Mouse (Mus musculus): ENCODE measurements around the gene Negr1.
"Not testable (repeated sequence)": the region's sequence is repeated elsewhere in the genome, so short reads cannot be mapped to it uniquely, and the experiment has no call there.

Negr1 gene

DNA sequence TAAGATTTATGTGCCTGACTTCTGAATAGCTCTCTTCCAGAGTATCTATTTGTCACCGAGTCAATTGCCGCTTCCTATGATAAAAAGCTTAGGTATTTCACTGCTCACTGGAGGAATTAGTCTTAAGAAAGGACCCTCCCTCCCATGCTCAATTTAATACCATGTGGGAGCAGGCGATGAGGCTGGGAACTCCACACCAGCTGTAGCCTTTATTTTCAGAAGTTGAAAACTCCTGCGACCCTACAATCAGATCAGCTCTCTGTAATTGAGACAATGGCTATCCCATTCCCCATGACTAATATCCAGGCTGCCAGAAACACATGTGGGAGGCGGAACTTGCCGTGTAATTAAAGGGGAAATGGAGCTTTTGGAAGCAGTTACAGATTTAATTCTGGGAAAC, 474.4 kb downstream of the Negr1 start:
- DNase-seq: no peak

DNA sequence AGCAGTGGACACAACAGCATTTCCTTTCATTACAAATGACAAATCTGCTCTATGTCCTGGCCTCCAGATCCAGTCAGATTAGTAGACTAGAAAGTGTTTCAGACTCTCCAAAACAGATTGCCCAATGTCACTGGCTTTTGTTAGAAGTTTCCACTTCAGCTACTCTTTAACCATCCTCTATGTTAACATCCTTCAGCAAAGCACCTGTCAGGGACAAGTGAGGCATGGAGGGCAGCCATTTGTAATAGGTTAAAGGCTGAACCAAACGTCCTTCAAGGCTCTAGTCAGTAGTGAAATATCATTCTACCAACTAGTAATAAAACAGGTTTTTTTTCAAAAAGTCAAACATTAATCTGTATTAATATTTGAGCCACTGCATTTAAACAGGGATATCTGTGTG, 475.0 kb downstream of the Negr1 start:
- DNase-seq: no peak

DNA sequence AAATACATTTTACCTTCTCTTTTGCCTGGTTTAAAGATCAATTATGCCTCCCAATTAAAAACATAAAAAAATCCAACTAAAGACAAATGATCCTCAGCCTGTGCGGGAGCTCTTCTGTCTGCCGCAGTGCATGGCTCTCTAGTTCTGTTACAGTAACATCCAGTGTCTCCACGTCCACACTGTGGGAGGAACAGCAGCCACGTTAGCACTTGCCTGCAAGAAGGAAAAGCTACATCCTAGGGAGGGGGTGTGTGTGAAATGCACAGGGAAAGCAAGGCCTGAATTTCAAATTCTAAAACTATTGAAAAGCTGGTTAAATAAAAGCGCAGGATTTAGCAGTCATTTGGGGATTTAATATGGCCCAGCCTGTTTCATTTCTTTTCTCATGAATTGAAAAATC, 479.0 kb downstream of the Negr1 start:
- no peak for DNase-seq

DNA sequence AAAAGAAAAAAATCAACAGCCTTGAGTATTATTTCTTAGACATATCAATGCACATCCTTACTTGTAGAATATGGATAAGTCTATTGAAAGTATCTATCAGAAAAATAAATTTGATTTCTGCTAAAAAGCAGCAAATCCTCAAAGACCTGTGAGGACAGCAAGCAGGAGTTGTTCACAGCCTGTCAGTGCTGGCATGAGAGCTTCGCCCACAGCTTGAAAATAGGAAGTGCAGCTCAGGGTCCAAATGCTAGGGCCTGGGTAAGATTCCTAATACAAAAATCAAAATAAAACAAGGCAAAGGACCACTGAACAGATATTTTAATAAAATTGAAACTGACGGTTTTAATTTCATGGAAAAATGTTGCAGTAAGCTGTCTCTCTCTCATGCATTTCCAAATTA, 483.0 kb downstream of the Negr1 start:
- peak; percentile 67 for DNase-seq

DNA sequence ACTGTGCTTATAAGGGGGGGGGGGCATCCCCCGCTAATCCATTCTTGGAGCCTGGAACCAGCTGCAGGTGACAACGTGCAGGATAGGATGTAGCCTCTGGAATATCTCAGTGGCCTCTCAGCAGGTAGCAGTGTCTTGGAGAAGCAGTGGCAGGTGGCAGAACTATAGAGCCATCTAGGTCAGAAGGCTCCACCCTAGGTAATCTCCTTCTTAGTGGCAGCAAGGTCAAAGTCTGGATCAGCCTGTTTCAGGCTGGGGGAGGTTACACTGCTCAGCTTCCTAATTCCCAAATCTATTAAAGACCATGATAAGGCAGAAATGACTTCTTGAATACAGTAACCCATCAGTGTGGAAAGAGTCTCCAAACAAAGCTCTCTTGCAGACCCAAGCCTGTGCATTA, 502.8 kb downstream of the Negr1 start:
- not testable (repeated sequence) for DNase-seq

DNA sequence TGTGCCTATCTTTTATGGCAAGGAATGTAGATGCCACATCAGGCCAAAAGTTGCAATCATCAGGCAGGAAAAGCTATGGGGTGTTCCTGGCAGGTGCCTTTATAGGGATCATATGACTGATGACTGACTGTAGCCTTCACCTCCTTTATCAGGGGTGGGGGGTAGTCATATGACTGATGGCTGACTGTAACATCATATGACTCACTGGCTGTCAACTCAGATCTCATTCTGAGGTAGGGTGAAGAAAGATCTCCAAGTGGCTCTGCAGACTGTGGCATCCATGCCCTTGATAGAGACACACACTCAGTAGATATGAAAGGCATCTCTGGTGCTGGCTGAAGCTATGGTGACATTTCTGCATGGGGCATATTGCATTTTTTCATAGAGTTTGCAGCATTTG, 504.7 kb downstream of the Negr1 start:
- no peak for DNase-seq

DNA sequence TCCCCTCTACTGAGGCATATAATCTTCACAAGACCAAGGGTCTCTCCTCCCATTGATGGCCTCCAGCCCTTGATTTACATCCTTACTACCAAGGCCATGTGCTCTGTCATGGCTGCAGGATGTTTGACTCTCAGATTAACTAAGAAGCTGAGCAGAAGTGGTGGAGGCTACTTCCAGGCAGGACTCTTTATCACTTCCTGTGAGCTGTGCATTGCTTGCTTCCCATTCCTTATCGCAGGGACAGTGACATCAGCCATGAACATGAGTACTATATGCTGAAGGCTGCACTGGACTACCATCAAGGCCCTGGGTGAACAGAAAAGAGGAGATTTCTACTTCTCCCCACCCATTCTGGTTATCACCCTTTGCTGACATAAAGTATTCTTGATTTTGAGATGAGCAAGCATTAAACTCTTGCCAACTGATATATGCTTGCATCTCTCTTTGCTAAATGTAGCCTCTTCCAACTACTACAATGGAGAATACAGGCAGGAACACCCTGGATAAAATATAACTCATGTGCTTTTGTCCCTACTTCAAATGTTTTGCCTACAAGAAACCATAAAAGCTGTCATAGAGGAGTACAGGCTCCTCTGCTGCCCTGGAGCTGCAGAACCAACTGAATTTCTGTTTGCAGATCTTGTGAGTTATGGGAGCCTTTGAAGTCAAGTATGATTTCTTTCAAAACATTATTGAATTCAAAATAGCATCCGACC, 517.8 kb downstream of the Negr1 start:
- DNase-seq: no peak

DNA sequence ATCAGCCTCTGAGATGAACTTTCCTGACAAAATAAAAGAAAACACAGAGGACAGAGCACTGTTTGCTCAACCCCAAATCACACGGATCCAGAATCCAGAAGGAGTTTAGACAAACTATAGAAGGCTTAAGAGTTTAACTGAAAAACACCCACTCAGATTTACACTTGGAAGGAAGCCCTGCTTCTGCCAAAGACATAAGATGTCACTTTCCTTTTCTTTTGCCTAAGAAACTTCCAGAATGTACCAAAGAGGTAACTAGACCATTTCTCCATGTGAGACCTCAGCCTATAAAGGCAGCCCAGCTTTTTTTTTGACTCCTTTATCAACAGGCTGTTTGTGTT, 518.3 kb downstream of the Negr1 start:
- no peak for DNase-seq

DNA sequence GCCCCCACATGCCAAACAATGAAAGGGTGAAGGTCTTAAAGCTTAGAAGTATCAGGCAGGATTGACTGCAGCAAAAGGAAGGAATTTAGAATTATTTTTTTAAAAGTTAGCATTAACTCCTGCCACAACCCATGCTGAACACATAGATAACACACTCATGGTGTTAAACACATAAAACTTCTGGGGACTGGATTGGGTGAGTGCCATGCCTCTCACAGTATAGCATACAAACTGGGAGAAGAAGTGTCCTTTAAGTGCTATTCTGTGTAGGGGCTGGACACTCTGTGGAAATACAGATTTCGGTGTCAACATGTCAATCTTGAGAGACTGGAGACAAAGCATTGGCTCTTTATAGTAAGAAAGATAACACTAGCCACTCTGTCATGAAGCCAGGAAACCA, 519.0 kb downstream of the Negr1 start:
- DNase-seq: no peak

DNA sequence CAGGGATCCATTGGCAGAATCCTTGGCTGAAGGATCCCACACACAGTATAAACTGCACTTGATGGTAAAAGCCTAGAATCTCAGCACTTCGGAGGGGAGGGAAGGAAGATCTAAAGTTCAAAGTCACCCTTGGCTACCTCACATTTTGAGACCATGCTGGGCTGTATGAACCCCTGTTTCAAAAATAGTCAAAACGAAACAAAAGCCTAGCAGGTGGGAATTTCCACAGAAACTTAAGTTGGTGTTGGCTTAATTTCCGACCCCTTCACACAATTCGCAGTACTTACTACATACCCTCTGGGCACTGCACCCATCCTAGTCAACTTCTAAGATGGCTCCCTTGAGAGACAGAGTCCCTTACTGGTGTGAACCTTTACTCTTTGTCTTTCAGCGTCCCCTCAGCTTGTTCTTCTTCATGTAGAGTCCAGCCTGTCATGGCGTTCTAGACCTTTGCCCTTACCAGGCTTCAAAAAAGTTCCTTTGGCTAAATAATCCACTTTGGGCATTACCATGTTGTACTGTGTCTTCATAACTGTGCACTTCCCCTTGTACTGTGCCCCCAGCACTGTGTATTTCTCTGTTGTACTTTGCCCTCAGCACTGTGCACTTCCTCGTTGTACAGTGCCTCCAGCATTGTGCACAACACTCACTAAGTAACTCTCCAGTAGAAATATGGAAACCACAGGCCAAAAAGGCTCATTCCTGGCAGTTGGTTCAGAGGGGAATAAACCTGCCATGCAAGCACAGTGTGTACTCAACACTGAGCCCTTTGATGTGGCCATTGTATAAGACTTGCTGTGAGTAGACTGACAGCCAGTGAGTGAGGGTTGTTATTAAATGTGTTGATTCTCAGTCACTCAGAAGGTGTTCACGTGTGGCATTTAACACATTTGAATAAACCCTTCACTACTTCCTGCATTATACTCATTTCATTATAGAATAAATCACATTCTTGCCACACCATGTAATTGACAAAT, 521.5 kb downstream of the Negr1 start:
- peak; percentile 39 for DNase-seq

DNA sequence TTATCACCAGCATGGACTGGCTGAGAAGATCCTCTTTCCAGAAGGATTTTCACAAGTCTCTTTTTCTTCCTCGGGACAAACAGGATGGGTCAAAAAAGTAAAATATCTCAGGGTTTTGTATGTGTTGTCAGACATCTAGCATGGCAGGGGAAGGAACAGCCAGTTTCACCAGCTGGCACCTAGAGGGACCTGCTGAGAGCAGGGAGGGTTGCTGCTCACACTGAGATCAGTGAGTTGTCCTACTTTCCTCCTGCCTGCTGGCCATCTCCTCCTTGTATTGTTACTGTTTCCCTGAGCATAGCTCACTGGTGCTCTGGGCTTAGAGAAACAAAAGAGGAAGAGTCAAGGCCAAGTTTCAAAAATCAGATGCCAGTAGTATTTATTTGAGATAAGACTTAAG, 523.6 kb downstream of the Negr1 start:
- peak; percentile 96 for DNase-seq

DNA sequence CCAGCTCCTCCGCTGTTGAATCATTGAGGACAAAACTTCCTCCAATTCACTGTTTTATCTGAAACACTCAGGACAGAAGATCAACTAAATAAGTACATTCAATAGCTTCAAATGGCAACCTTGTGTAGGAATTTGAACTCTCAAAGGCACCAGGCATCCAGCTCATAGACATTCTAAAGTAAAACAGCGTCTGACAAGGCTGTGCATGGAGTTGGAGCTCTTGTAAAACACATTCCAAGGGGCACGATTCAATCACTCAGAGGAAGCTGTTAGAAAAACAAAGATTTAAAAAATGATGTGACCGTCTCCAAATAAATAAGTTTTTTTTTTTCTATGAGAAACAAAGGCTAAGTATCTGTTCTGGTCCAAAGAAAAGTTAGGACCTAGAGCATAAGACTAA, 528.5 kb downstream of the Negr1 start:
- no peak for DNase-seq

DNA sequence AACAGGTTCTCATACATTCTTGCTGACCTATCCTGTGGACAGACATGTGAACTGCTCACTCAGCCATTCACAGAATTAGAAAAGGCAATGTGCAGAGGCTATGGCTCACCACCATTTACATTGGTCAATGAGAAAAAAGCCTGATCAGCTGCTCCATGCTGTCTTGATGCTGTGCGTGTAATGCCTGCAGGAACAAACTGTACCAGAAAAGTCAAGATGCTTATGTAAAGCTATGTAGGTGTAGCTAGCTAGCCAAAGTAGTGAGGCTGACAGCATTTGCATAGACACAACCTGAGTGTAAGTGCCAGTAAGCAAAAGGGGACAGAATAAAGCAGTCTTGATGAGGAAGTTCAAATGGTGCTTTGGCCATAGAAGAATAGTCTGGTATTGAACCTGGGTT, 534.7 kb downstream of the Negr1 start:
- DNase-seq: no peak

DNA sequence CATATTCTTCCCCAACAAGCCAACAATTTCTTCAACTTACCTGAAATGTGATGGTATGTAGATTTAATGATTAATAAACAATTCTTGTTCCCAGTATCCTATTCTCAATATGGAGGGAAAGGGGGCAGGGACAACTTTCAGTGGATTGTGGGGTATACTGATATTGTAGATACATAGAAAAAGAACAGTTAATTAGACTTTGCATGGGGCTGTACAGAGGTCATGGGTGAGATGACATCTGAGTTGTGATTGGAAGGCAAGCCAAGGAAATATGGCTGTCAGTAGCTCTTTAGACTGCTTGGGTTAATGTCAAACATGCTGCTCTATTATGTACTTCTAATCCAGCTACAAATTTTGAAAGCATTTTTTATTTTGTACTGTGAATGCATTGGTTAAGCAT, 535.9 kb downstream of the Negr1 start:
- DNase-seq: no peak

DNA sequence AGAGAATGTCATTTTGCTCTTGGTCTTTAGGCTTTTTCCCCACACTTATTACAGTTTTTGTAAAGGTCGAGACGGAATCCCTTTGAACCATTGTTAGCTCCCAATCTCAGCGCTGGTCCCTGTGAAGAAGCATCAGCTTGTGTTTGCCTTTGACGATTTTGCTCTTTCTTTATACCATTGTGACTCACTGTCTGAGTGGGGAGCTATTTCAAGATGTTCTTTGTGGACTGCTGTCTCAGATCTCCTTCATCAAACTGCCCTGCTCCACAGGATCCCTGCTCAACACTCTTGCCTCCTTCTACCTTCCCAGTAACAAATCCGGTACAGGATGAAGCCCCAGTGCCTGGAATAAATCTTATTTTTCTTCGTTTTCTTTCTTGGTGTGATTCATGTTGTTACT, 536.8 kb downstream of the Negr1 start:
- no peak for DNase-seq

DNA sequence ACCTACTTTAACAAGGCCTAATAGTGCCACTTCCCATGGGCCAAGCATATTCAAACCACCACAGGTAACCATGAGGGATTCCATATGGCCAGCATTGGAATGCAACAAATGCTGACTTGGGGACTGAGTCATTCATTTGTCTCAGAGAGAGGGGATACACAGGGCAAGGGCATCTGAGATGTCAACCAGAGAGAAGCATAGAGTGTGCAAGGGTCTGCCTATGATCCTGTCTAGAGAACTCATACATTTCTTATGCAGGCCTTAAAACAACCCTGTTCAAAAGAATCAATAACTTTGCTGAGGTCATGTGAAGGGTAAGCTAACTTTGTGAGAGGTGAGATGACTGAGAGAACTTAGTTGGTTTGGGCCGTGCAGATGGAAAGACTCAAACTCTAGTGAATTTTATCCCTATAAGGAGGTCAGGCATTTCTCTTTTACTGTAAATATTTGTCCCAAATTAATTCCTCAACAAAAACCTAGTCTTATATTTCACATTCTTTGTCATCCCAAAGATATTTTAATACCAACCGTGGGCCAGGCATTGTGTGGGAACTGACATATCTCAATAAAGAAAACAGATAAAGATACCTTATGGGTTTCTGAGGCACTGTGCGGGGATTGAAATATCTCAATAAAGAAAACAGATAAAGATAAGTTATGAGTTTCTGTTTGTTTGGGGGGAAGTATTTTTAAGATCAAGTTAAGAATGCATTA, 543.4 kb downstream of the Negr1 start:
- DNase-seq: no peak

DNA sequence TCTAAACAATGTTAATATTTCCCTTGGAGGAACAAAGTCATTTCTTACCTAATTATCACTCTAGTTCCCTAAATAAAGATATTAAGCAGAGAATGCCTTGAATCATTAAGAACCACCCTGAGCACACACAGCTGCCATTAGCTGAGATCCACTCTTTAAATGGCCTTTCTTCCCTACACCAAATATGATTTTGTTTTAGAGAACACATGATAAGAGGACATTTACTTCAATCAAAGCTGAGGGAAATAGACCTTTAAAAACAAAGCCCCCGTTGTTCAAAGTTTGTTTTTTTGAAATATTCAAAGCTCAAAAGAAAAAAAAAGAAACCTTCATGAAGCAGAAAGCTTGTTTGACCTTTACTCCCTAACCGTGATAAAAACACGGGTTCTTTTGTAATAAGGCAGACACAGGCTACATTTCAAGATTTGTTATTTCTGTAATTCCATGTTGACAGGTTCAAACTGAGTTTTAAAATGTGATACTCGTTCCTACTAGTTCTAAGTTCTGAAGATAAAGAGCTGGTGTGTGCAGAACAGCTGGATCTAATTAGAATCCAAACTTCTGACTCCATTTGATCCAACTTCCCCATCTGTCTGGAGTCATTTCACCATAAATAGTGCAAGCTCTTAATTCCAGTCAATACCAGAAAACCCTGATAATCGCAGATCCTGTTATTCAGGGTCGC, 544.1 kb downstream of the Negr1 start:
- DNase-seq: no peak

DNA sequence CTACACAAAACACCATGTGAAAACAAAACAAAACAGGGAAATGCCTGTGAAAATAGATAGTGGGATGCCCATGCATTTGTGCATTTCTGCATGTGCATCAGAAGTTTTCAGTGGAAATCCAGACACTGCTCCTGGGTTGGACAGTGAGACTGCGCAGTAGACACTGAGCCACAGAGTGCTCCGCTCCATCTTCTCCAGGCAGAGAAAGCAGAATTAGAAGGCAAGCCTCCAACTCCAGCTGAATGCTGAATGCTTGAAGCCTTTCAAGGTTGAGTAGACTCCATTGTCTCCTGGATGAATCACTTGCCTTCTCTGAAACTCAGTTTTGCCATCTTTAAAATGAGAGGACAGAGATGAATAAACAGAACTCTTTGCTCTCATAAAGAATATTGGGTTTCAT, 546.6 kb downstream of the Negr1 start:
- peak; percentile 14 for DNase-seq

DNA sequence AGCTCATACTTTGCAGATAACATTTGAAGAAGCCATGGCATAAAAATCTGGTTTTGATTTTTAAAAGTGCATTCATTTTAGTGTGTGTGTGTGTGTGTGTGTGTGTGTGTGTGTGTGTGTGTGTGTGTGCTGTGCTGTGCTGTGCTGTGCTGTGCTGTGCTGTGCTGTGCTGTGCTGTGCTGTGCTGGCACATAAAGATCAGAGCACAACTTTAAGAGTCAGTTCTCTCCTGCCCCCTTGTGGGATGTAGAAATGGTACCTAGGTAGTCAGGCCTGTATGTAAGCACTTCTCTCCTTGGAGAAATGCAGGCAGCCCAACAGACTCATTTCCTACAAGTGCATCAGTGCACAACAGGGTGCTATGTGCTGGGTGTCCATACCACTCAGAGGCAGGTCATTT, 547.7 kb downstream of the Negr1 start:
- DNase-seq: peak; percentile 84

DNA sequence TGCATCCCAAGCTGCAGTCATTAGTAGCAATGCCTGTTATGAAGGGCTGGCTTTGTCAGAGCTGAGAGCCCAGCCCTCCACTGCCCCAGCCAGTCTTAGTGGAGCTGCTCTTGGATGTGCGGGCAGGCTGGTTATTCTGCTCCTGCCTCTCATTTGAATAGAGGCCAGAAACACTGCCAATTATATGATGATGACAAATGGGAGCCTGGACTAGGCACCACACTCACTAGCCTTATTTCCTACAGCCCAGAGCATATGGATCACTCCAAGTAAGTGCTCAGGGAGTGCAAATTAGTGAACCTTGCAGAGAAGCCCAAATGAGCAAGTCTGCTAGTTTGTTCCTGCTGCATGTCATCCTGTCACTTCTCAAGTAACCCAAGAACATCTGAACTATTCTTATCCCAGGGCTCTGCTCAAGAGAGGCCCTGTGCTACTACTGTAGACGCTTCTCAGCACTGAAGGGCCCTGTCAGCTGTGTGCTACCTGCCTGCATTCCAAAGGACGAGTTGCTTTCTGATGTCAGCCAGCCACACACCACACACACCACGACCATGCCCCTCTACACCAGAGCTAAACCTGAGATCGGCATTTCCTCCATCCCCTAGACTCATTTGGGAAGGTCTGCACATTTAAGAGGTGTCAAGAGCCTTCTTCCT, 553.6 kb downstream of the Negr1 start:
- DNase-seq: peak; percentile 86

DNA sequence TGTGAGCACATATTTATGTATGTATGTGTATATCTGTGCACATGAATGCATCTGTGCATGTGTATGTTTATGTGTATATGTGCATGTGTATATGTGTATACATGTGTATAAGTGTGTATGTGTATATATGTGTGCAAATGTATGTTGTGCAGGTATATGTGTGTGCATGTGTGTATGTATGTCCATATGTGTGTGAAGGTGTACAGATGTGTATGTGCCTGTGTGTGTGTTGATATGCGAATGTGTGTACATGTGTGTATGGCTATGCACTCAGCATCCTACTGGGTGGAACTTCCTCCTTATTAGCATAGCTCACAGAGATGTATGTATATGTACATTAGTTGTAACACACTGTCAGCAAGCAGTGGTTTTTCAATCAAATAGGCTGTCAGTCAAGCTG, 554.4 kb downstream of the Negr1 start:
- DNase-seq: no peak

DNA sequence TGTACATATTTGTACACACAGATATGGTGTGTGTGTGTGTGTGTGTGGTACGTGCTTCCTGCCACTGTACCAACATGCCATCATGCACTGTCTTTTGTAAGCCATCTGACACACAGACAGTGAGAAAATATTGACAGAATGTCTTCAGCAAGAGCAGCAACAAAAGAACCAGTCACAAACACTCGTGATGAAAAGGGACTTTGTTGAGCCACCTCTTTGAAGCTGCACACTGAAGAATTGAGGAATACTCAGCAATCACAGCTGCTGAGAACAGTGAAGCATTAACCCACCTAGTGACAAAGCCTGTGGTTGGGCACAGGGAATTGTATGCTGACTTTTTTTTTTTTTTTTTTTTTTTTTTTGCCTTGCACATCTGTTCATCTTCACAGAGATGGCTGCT, 558.3 kb downstream of the Negr1 start:
- no peak for DNase-seq

Measured in cerebellum, adult 9-11 months (tissue).